Mouse (Mus musculus) intestine, embryonic 16.5 days (tissue): ENCODE data around the gene Btbd11. TPM values are rescaled to one million over a fixed set of nuclear protein-coding genes. Genes with fewer than 3 reads are reported as not detected.
A peak's percentile ranks its signal among the peaks of the same experiment; 100 is the strongest.

Source experiments
- ATAC-seq: fragments of 200-750 bp; cut with Nextera tagmentation; 2 replicates; pipeline ENCODE4 v1.8.0; 2017; ENCODE audit warnings: moderate TSS enrichment, moderate library complexity
- H3K27ac ChIP-seq: fragments of 300-500 bp; sonication (generic); 2 replicates; pipeline ENCODE4 v1.5.1; 2014; ENCODE audit warnings: mild to moderate bottlenecking, low read length
- H3K27me3 ChIP-seq: fragments of 300-500 bp; sonication (generic); replicated peaks from 2 replicates; pipeline ENCODE4 v1.6.1; 2014; ENCODE audit warnings: low read length, control low read depth, mixed read lengths; ENCODE audit not compliant: control insufficient read depth, insufficient read depth
- H3K36me3 ChIP-seq: fragments of 300-500 bp; sonication (generic); 2 replicates; pipeline ENCODE4 v1.6.1; 2014; ENCODE audit warnings: low read length, control low read depth; ENCODE audit not compliant: control insufficient read depth, insufficient read depth
- H3K4me1 ChIP-seq: fragments of 300-500 bp; sonication (generic); 2 replicates; pipeline ENCODE4 v1.6.1; 2014; ENCODE audit warnings: low read length, control low read depth, mixed read lengths; ENCODE audit not compliant: control insufficient read depth, insufficient read depth
- H3K4me2 ChIP-seq: fragments of 300-500 bp; sonication (generic); 2 replicates; pipeline ENCODE4 v1.6.1; 2014; ENCODE audit warnings: low read depth, low read length, control low read depth
- H3K4me3 ChIP-seq: fragments of 300-500 bp; sonication (generic); 2 replicates; pipeline ENCODE4 v1.5.1; 2014; ENCODE audit warnings: mild to moderate bottlenecking, low read length
- H3K9ac ChIP-seq: fragments of 300-500 bp; sonication (generic); 2 replicates; pipeline ENCODE4 v1.6.1; 2014; ENCODE audit warnings: low read depth, low read length
- H3K9me3 ChIP-seq: fragments of 300-500 bp; sonication (generic); 2 replicates; pipeline ENCODE4 v1.6.1; 2016; ENCODE audit warnings: low read length, control low read depth; ENCODE audit not compliant: control insufficient read depth
- WGBS: fragments of 180-500 bp; shearing (Covaris S2); extraction: QIAGEN DNeasy Blood & Tissue Kit; methylation state at CpG from one replicate; pipeline ENCODE4 v1.1.7; 2014; 5-methylcytosine and 5-hydroxymethylcytosine counted together
- polyA plus RNA-seq: library from polyadenylated mRNA; unstranded; fragments of >200 nt; fragmentation: Nextera tagmentation; extraction: Ambion mirVana; gene quantifications from 2 replicates; pipeline ENCODE4 v1.2.1, GENCODE M21; 2015

Btbd11 gene
- 0.86 and 1.2 TPM in 2 replicates for polyA plus RNA-seq

DNA sequence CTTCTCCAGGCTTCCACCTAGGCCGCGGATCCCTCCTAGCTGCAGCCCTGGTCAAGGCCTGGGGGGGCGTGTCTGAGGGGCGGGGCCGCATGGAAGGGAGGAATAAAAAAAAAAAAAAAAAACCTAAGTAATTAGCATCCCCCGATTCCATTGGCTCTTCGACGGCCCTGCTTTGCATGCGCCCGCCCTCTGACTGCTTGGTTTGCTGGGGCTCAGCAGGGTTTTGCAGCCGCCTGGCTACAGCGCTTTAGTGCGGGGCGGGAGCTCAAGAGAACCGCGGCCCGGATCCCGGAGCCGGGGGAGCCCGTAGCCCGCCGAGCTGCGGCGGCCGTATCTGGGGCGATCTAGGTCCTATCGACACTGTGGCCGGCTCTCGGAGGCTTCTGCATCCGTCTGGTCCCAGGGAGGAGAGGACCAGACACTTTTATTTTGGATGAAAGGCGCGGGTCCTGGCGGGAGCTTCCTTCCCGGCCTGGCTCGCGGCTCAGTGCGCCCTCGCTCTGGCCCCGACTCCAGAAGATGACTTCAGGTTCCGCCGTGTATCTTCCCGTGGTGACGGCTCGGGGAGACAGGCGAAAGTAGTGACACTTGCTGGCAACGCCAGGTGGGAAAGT, at the start of gene Btbd11:
Gene Btbd11 (plus strand): TSS at position 210 of the 614 bp plus-strand sequence.
- Histone ChIP-seq H3K4me2 (peak within 1 kb of the TSS; percentile 100), H3K27ac (peak within 1 kb of the TSS; percentile 54)
- WGBS = under 1% methylated on average over 46 of the region's 46 CpGs

DNA sequence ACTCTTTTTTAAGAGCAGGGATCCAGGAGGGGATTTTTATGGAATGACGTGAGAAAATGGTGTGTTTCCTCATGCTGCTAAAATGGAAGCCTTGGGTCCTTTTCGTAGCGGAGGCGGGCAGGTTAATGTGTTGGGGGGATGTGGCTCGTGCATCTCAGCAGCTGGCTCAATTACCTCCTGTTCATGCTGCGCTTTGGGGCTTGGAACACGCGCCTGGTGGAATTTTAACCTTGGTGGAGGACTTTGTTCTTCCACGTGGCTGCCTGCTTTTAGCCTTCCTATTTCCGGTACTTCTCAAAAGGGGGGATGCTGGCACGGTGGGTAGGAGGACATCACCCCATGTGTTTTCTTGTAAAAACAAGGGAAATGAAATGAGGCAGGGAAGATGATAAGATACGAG, 47.9 kb upstream of the Btbd11 start:
- Histone ChIP-seq H3K27me3 (no peaks in the 10 kb centered on the region), H3K9ac (no peak overlapping the region), H3K4me1 (no peaks in the 10 kb centered on the region), H3K27ac (no peak overlapping the region), H3K36me3 (no peaks in the 10 kb centered on the region), H3K9me3 (no peaks in the 10 kb centered on the region), H3K4me3 (no peak overlapping the region), H3K4me2 (no peak overlapping the region)
- no peak for ATAC-seq
- WGBS = 69% methylated on average over 12 of the region's 12 CpGs

More for the DNA sequence above, at the start of gene Btbd11:
- peak within 1 kb of the TSS; percentile 71 for H3K9ac ChIP-seq
- peaks cover 17% of the 10 kb centered on the region for H3K4me1 ChIP-seq
- no peaks in the 10 kb centered on the region for H3K9me3 ChIP-seq
- peak within 1 kb of the TSS; percentile 63 for H3K4me3 ChIP-seq
- peaks cover 8% of the 10 kb centered on the region; the same call in 1 of the 2 replicates for H3K27me3 ChIP-seq
- no peaks in the 10 kb centered on the region for H3K36me3 ChIP-seq
- peak; percentile 98 for ATAC-seq

DNA sequence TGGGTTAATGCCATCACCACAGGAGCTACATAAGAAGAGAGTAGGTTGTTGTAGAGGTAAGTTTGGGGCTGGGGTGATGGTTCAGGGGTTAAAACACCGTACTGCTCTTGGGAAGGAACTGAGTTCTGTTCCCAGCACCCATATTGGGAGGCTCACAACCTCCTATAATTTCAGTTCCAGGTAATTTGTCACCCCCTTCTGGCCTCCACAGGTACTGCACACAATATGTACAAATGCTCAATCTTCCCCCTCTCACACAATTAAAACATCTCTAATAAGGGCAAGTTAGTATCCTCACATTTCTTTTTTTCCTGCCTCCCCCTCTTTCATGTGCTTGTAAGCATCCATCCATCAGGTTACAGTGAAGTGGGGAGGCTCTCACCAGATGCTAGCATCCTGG, 44.7 kb upstream of the Btbd11 start:
- 76% methylated on average over 1 of the region's 1 CpGs for WGBS
- H3K27ac ChIP-seq = no peak overlapping the region
- H3K4me2 ChIP-seq = no peak overlapping the region
- H3K4me1 ChIP-seq = no peaks in the 10 kb centered on the region
- no peak overlapping the region for H3K9ac ChIP-seq
- ATAC-seq = no peak
- H3K27me3 ChIP-seq = no peaks in the 10 kb centered on the region
- no peaks in the 10 kb centered on the region for H3K9me3 ChIP-seq
- H3K36me3 ChIP-seq = no peaks in the 10 kb centered on the region
- no peak overlapping the region for H3K4me3 ChIP-seq

DNA sequence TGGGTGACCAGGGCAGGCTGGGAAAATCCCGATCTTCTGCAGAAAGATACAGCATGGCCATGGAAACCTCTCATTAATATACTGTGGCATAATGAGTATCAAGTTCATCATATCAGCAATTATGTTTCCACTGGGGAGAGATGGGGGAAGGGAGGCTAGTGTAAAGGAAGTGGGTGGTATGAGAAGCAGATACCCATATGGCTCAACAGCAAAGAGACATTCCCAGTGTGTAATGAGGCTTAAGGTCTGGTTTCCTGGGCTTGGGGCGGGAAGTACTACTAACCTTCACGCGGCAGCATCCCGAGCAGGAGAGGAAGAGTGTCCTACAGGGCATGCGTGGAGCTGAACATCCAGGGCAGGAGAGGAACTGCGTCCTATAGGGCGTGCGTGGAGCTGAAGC, 39.4 kb upstream of the Btbd11 start:
- Histone ChIP-seq H3K9ac (no peak overlapping the region), H3K4me3 (no peak overlapping the region), H3K9me3 (no peaks in the 10 kb centered on the region), H3K27me3 (no peaks in the 10 kb centered on the region), H3K36me3 (no peaks in the 10 kb centered on the region), H3K4me2 (no peak overlapping the region), H3K4me1 (no peaks in the 10 kb centered on the region), H3K27ac (no peak overlapping the region)
- ATAC-seq = no peak
- WGBS = 87% methylated on average over 9 of the region's 9 CpGs

- H3K9ac ChIP-seq = no peak overlapping the region
- H3K4me3 ChIP-seq = no peak overlapping the region
- no peak overlapping the region for H3K4me2 ChIP-seq
- no peak for ATAC-seq
- no peaks in the 10 kb centered on the region for H3K4me1 ChIP-seq
- WGBS = 65% methylated on average over 2 of the region's 2 CpGs
- H3K36me3 ChIP-seq = no peaks in the 10 kb centered on the region
- H3K9me3 ChIP-seq = no peaks in the 10 kb centered on the region
- H3K27ac ChIP-seq = no peak overlapping the region
- no peaks in the 10 kb centered on the region for H3K27me3 ChIP-seq
Measured at GRCm38 (mm10) chr10:85352505-85352904, 34.1 kb upstream of the Btbd11 start.

- no peak overlapping the region for H3K4me2 ChIP-seq
- H3K4me3 ChIP-seq = no peak overlapping the region
- no peaks in the 10 kb centered on the region for H3K9me3 ChIP-seq
- H3K36me3 ChIP-seq = no peaks in the 10 kb centered on the region
- H3K27me3 ChIP-seq = no peaks in the 10 kb centered on the region
- no peak overlapping the region for H3K9ac ChIP-seq
- no peak overlapping the region for H3K27ac ChIP-seq
- no peak for ATAC-seq
- whole genome bisulfite sequencing = 81% methylated on average over 1 of the region's 1 CpGs
- no peaks in the 10 kb centered on the region for H3K4me1 ChIP-seq
Measured at GRCm38 (mm10) chr10:85354270-85354669, 32.3 kb upstream of the Btbd11 start.

GRCm38 (mm10) chr10:85359501-85360066, 27.0 kb upstream of the Btbd11 start:
- Histone ChIP-seq H3K4me3 (no peak overlapping the region), H3K4me1 (no peaks in the 10 kb centered on the region), H3K4me2 (no peak overlapping the region), H3K9me3 (no peaks in the 10 kb centered on the region), H3K36me3 (no peaks in the 10 kb centered on the region), H3K27me3 (no peaks in the 10 kb centered on the region), H3K27ac (no peak overlapping the region), H3K9ac (no peak overlapping the region)
- no peak for ATAC-seq
- WGBS = 80% methylated on average over 3 of the region's 3 CpGs

DNA sequence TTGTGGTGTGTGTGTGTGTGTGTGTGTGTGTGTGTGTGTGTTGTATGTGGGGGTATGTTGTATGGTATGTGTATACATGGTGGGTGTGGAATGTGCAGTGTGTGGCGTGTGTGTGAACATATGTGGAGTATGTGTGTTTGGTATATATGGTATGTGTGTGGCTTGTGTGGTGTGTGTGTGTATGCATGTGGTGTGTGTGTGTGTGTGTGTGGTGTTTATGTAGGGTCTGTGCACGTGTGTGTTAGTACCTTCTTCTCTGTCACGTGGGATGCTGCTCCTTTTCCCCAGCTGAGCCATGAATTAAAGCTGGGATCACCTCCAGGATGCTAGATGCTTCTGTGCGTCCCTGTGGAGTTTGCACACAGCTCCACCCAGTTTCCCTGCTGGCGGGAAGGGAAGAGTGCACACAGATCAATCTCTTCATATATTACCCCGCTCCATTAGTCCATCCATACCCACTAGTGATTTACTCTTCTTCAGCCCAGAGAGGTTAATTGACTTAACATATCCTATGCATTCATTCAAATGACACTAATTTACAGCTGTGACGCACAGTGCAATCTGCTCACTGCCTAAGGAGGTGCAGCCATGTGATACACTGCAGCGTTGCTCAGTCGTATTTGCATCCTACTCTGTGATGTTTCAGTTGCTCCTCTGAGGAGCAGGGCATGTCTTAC, 23.7 kb upstream of the Btbd11 start:
- no peak overlapping the region for H3K4me2 ChIP-seq
- H3K27ac ChIP-seq = no peak overlapping the region
- H3K27me3 ChIP-seq = no peaks in the 10 kb centered on the region
- no peak overlapping the region for H3K9ac ChIP-seq
- no peaks in the 10 kb centered on the region for H3K36me3 ChIP-seq
- ATAC-seq = no peak
- 68% methylated on average over 9 of the region's 9 CpGs for whole genome bisulfite sequencing
- no peaks in the 10 kb centered on the region for H3K9me3 ChIP-seq
- H3K4me3 ChIP-seq = no peak overlapping the region
- H3K4me1 ChIP-seq = no peaks in the 10 kb centered on the region

- Histone ChIP-seq H3K4me2 (no peak overlapping the region), H3K9me3 (no peaks in the 10 kb centered on the region), H3K4me1 (no peaks in the 10 kb centered on the region), H3K27me3 (no peaks in the 10 kb centered on the region), H3K27ac (no peak overlapping the region), H3K4me3 (no peak overlapping the region), H3K36me3 (no peaks in the 10 kb centered on the region), H3K9ac (no peak overlapping the region)
- 68% methylated on average over 10 of the region's 10 CpGs for WGBS
- ATAC-seq = no peak
Measured at GRCm38 (mm10) chr10:85366876-85367275, 19.7 kb upstream of the Btbd11 start.
